Mouse (Mus musculus): ENCODE results near the gene Tgm3.

Tgm3 gene

GRCm38 (mm10) chr2:130068228-130068627 is 56.1 kb downstream of the Tgm3 start:
- intact Hi-C loops (cut with DNase I): loop anchor here (5.0 kb wide), 1 partner anchor 179 kb away; no protein-coding TSS in a partner anchor

- intact Hi-C loops (cut with DNase I): no loop called here
Observed at GRCm38 (mm10) chr2:130070396-130070795, 58.2 kb downstream of the Tgm3 start.

Small RNAs within 50 kb of the gene (microRNA-seq; reads per million reads assigned to microRNA genes)
- gene Mir6339: 0 reads per million in 2 experiments

All from adrenal gland (tissue).